Mouse (Mus musculus) lung, postnatal 0 days (tissue): ENCODE results near the gene Gm20388. TPM values are rescaled to one million over a fixed set of nuclear protein-coding genes. Genes with fewer than 3 reads are reported as not detected.

Experiments
- ATAC-seq: fragments of 200-750 bp; cut with Nextera tagmentation; 2 replicates; pipeline ENCODE4 v1.8.0; 2017; ENCODE audit warnings: moderate library complexity
- DNase-seq: peaks from one replicate; pipeline ENCODE4 v3.0.0-alpha.2; 2016; ENCODE audit warnings: low spot score
- H3K27ac ChIP-seq: fragments of 300-500 bp; sonication (generic); 2 replicates; pipeline ENCODE4 v1.5.1; 2014; ENCODE audit warnings: antibody characterized with exemption, mild to moderate bottlenecking, low read length, mixed read lengths
- H3K27me3 ChIP-seq: fragments of 300-500 bp; sonication (generic); replicated peaks from 2 replicates; pipeline ENCODE4 v1.6.1; 2014; ENCODE audit warnings: low read length, mixed read lengths; ENCODE audit not compliant: insufficient read depth
- H3K36me3 ChIP-seq: fragments of 300-500 bp; sonication (generic); 2 replicates; pipeline ENCODE4 v1.6.1; 2014; ENCODE audit warnings: low read length, mixed read lengths; ENCODE audit not compliant: insufficient read depth
- H3K4me1 ChIP-seq: fragments of 300-500 bp; sonication (generic); 2 replicates; pipeline ENCODE4 v1.6.1; 2014; ENCODE audit warnings: antibody characterized with exemption, low read depth, low read length, mixed read lengths; ENCODE audit not compliant: insufficient read depth
- H3K4me2 ChIP-seq: fragments of 300-500 bp; sonication (generic); replicated peaks from 2 replicates; pipeline ENCODE4 v1.6.1; 2014; ENCODE audit warnings: low read depth, mild to moderate bottlenecking, low read length, moderate library complexity, mixed read lengths
- H3K4me3 ChIP-seq: fragments of 300-500 bp; sonication (generic); 2 replicates; pipeline ENCODE4 v1.5.1; 2014; ENCODE audit warnings: low read depth, low read length
- H3K9ac ChIP-seq: fragments of 300-500 bp; sonication (generic); replicated peaks from 2 replicates; pipeline ENCODE4 v1.6.1; 2014; ENCODE audit warnings: low read depth, mild to moderate bottlenecking
- H3K9me3 ChIP-seq: fragments of 300-500 bp; sonication (generic); 2 replicates; pipeline ENCODE4 v1.6.1; 2016; ENCODE audit warnings: low read length, mixed read lengths
- CTCF ChIP-seq: IDR thresholded peaks from 2 replicates; pipeline ENCODE4 v1.5.1; 2016; ENCODE audit warnings: antibody characterized with exemption, mild to moderate bottlenecking
- EP300 ChIP-seq: IDR thresholded peaks from 2 replicates; pipeline ENCODE4 v1.6.1; 2016; ENCODE audit warnings: antibody characterized with exemption, mild to moderate bottlenecking, control low read depth
- WGBS: fragments of 180-500 bp; shearing (Covaris S2); extraction: QIAGEN DNeasy Blood & Tissue Kit; methylation state at CpG from one replicate; pipeline ENCODE4 v1.1.7; 2014; 5-methylcytosine and 5-hydroxymethylcytosine counted together
- polyA plus RNA-seq: library from polyadenylated mRNA; unstranded; fragments of >200 nt; fragmentation: Nextera tagmentation; extraction: Ambion mirVana; gene quantifications from 2 replicates; pipeline ENCODE4 v1.2.1, GENCODE M21; 2015

The Gm20388 gene
- polyA plus RNA-seq, 1 experiment from 2014 or later: not detected

DNA sequence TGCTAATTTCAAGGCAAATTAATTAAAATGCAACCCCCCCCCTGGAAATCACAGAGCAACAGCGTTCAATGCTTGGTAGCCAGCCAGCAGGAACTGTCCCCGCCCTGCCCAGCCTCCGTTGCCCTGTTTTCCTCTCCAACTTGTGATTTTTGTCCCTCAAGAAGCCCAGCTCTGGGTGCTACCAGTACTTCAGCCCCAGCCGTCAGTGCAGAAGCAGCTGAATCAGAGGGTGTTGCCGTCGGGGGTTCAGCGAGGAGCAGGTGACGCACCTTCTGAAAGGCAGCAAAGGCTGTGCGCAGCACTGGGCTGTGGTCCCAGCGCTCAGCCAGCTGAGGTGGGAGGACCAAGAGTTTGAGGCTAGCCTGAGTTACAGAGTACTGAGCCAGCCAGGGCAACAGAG is 1513.4 kb downstream of the Gm20388 start:
- 86% methylated on average over 10 of the region's 10 CpGs for WGBS
- H3K27me3 ChIP-seq: no peaks in the 10 kb centered on the region
- no peak overlapping the region for H3K4me2 ChIP-seq
- no peaks in the 10 kb centered on the region for H3K36me3 ChIP-seq
- no peak overlapping the region for H3K9ac ChIP-seq
- peaks cover 5% of the 10 kb centered on the region for H3K9me3 ChIP-seq
- H3K4me1 ChIP-seq: no peaks in the 10 kb centered on the region
- DNase-seq (no peak), ATAC-seq (no peak)
- H3K4me3 ChIP-seq: no peak overlapping the region
- H3K27ac ChIP-seq: no peak overlapping the region
- TF ChIP-seq EP300 (no peak), CTCF (no peak)

DNA sequence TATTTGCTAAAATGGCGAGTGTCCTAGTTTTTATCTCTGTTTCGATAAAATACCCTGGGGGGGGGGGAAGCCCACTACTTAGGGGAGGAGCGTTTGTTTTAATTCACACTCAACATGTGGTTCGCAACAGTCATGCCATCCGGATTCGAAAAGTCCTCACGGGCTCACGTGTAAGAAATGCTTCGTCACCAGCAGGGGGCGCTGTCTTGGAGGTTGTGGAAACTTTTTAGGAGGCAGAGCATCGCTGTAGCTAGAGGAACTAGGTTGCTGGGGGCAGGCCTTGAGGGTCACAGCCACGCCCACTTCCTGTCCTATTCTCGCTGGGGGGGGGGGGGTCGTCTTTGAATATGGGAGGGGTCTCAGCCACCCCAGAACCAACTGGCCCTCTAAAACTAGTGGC is 1514.0 kb downstream of the Gm20388 start:
- no peak overlapping the region for H3K4me2 ChIP-seq
- H3K36me3 ChIP-seq: no peaks in the 10 kb centered on the region
- TF ChIP-seq EP300: no peak
- peak; percentile 60 for TF ChIP-seq CTCF
- no peaks in the 10 kb centered on the region for H3K27me3 ChIP-seq
- H3K27ac ChIP-seq: no peak overlapping the region
- ATAC-seq (no peak), DNase-seq (peak; percentile 13)
- WGBS: 85% methylated on average over 14 of the region's 14 CpGs
- peaks cover 5% of the 10 kb centered on the region for H3K9me3 ChIP-seq
- H3K9ac ChIP-seq: no peak overlapping the region
- no peaks in the 10 kb centered on the region for H3K4me1 ChIP-seq
- no peak overlapping the region for H3K4me3 ChIP-seq

DNA sequence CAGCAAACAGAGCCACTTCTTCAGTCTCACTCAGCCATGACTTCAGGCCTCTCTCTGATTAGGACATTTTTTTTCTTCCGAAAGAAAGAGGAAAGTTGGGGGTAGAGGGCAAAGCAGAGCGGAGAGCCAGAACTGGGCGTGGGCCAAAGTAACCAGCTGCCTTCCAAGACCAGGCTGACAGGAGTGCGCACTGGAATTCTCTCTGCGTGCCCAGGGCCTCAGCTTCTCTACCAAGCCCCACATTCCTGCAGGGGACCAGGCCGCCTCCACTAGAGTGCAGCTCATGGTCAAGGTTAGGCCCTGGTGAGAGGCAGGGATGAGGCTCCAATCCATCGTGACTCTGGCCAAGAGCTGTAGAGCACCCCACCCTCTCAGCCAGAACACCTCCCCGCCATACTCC is 1520.9 kb downstream of the Gm20388 start:
- no peak overlapping the region for H3K27ac ChIP-seq
- H3K4me2 ChIP-seq: no peak overlapping the region
- TF ChIP-seq EP300: no peak
- TF ChIP-seq CTCF: 0 out of 2 replicates have a peak, but pooled peaks have one; percentile 10
- 38% methylated on average over 8 of the region's 8 CpGs for WGBS
- no peaks in the 10 kb centered on the region for H3K4me1 ChIP-seq
- H3K27me3 ChIP-seq: no peaks in the 10 kb centered on the region
- no peaks in the 10 kb centered on the region for H3K36me3 ChIP-seq
- ATAC-seq (peak; percentile 64), DNase-seq (peak; percentile 63)
- no peaks in the 10 kb centered on the region for H3K9me3 ChIP-seq
- H3K9ac ChIP-seq: no peak overlapping the region
- no peak overlapping the region for H3K4me3 ChIP-seq

DNA sequence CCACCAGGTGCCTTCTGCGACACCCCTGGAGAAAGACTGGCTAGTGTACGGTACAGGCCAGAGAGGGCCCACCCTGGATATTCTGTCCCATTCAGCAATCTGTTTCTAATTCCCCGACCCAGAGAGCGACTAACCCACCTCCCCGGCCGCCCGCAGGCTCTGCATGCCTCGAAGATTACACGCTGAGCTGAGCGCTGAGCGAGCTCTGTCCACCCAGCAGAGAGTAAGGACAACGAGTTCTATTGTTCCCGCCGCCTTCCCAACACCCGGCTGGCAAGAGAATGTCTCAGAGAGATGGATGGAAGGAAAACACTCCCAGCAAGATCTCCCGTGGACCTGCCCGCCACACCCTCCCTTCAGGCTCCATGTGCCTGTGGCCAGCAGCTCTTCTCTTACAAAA is 1522.8 kb downstream of the Gm20388 start:
- H3K27me3 ChIP-seq: no peaks in the 10 kb centered on the region
- no peak overlapping the region for H3K4me2 ChIP-seq
- 23% methylated on average over 17 of the region's 17 CpGs for WGBS
- no peak overlapping the region for H3K4me3 ChIP-seq
- ATAC-seq (no peak), DNase-seq (no peak)
- no peaks in the 10 kb centered on the region for H3K36me3 ChIP-seq
- H3K27ac ChIP-seq: no peak overlapping the region
- no peak overlapping the region for H3K9ac ChIP-seq
- H3K9me3 ChIP-seq: no peaks in the 10 kb centered on the region
- H3K4me1 ChIP-seq: no peaks in the 10 kb centered on the region
- TF ChIP-seq EP300: no peak
- no peak for TF ChIP-seq CTCF

DNA sequence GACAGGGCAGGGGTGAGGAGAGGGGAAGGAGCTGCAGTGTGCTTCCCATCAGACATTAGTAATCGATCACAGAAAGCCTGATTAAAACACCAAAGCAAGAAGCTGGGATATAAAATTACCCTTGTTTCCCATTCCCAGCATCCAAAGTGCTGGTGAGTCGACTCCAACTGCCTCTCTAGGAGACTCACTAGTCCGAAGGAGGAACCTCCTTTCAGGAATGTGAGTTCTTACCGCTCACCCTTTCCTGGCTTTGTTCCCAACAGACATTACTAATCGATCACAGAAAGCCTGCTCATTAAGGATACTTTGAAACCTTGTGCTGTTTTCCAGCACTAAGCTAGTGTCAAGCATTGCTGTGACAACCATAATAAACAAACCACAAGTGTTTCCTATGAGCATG is 1526.0 kb downstream of the Gm20388 start:
- no peak for DNase-seq
- Histone ChIP-seq H3K27me3 (no peaks in the 10 kb centered on the region), H3K4me3 (no peak overlapping the region), H3K36me3 (no peaks in the 10 kb centered on the region), H3K4me2 (no peak overlapping the region), H3K4me1 (no peaks in the 10 kb centered on the region), H3K9ac (no peak overlapping the region), H3K9me3 (no peaks in the 10 kb centered on the region), H3K27ac (no peak overlapping the region)
- TF ChIP-seq CTCF: no peak
- no peak for TF ChIP-seq EP300
- 23% methylated on average over 5 of the region's 5 CpGs for WGBS
- ATAC-seq: 0 out of 2 replicates have a peak, but pooled peaks have one; percentile 19

DNA sequence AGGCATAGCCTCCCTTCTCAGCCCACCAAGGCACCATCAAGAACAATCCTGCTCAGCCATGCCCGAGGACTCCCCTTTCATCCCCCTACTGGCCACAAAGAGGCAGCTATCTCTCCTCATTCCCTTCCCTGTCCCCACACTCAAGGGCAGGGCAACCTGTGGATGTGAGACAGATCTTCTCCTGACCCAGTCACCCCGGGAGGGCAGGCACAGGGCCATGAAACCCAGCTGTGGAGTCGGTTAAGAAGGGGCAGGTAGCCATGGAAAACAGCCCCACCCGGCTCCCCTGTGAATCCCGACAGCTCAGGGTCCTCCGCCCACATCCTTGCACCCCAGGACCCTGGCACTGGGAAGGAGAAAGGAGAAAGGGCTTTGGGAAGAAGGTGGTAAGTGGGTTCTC is 1526.9 kb downstream of the Gm20388 start:
- H3K27ac ChIP-seq: no peak overlapping the region
- H3K27me3 ChIP-seq: no peaks in the 10 kb centered on the region
- no peaks in the 10 kb centered on the region for H3K4me1 ChIP-seq
- 70% methylated on average over 6 of the region's 6 CpGs for WGBS
- no peak overlapping the region for H3K9ac ChIP-seq
- DNase-seq: no peak
- no peak overlapping the region for H3K4me3 ChIP-seq
- no peak for TF ChIP-seq EP300
- no peak for TF ChIP-seq CTCF
- H3K36me3 ChIP-seq: no peaks in the 10 kb centered on the region
- no peak for ATAC-seq
- no peaks in the 10 kb centered on the region for H3K9me3 ChIP-seq
- no peak overlapping the region for H3K4me2 ChIP-seq

DNA sequence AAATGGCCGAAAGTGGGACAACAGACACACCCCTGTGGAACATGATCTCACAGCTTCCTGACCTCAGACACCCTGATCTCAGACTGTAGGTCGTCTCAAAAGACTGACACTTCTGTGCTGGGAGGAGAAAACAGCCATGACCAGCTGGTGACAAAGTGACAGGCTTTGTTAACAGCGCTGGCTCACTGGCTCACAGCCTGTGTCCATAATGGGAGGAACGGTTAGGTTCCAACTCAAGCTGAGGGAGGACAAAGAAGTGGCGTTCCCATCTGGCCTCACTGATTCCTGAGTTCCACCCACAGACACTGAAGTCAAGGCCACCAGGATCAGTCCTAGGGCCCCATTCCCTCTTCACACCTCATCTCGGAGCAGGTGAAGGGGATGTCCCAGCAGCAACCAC is 1527.5 kb downstream of the Gm20388 start:
- Histone ChIP-seq H3K9me3 (no peaks in the 10 kb centered on the region), H3K9ac (no peak overlapping the region), H3K4me1 (no peaks in the 10 kb centered on the region), H3K36me3 (no peaks in the 10 kb centered on the region), H3K4me3 (no peak overlapping the region), H3K27me3 (no peaks in the 10 kb centered on the region), H3K4me2 (no peak overlapping the region), H3K27ac (no peak overlapping the region)
- WGBS: 49% methylated on average over 6 of the region's 6 CpGs
- peak; percentile 36 for DNase-seq
- no peak for ATAC-seq
- TF ChIP-seq EP300: no peak
